Mouse (Mus musculus) granulocyte monocyte progenitor cell, adult 5-6 weeks (primary cell): ENCODE data around the gene Neurog2. TPM values are rescaled to one million over a fixed set of nuclear protein-coding genes. Genes with fewer than 3 reads are reported as not detected.

ENCODE experiments used
- ATAC-seq: replicated peaks from 2 replicates; pipeline ENCODE4 v1.8.0; 2016; ENCODE audit warnings: mild to moderate bottlenecking, moderate TSS enrichment, inconsistent platforms; ENCODE audit not compliant: poor library complexity, severe bottlenecking
- total RNA-seq, 2 experiments: library from RNA; stranded (forward) in 1 of 2; stranded (reverse) in 1 of 2; fragments of 200-712, 200-1000 nt in 1 of 2; fragments of >200 nt in 1 of 2; fragmentation: Nextera tagmentation in 1 of 2; gene quantifications; 2 replicates each; pipeline ENCODE4 v1.2.3; 2014 to 2017

Gene Neurog2
- total RNA-seq, 2 experiments from 2014 or later = not detected

DNA sequence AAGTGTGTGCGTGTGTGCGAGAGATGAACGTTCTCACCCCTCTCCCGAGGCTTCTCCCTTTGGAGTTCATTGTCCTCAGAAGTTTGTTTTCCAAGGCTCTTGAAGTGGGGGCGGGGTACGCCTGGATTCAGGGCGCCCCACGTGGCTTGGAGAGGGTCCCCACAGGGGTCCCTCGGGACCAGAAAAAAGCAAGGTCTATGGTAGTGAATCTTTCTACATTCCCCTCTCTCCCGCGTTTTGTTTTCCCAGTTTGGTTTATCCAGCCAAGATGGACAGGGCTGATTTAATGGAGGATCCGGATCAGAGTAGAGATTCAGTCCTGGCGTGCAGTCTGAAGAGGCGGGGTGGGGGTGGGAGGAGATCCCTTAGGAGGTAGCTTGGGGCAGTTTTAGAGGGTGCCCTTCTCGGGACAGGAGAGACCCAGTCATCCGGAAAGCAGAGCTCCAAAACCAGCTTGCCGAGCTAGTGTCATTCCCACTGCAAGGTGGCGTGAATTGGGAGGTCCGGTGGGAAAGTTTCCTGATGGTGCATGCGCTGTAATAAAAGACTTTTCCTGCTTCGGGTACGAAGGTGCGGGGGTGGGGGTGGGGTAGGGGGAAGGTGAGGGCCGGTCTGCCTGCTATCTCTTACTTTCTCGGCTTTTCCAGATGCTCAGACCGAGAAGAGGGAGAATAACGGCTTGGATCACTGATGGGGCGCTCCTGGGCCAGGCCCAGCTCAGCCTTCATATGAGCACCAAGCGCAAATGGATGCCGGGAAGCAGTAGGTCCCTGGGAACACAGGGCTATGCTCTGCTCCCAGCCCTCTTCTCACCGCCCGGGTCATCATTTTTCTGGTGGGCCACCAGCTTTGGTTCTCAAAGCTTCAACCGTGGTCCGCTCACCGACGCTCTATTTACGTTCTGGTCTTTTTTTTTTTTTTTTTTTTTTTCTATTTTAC, 8.1 kb downstream of the Neurog2 start:
- no peak for ATAC-seq

DNA sequence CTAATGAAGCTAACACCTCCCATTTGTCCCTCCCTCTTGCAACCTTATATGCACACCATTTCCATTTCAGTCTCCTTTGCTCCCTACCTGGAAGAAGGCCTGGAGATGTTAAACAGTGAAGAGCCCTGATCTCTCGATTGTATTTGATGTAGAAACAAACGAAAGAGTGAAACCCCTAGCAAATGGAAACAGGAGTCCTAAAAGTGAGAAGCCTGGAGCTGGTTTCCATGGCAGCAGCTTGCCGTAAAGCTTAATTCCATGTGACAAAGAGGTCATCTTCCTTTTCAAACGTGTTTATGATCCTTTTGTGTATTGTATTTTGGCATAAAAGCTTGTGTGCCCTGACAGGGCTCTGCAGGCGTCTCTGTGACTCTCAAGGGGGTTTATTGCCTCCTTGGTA, 9.3 kb downstream of the Neurog2 start:
- no peak for ATAC-seq

DNA sequence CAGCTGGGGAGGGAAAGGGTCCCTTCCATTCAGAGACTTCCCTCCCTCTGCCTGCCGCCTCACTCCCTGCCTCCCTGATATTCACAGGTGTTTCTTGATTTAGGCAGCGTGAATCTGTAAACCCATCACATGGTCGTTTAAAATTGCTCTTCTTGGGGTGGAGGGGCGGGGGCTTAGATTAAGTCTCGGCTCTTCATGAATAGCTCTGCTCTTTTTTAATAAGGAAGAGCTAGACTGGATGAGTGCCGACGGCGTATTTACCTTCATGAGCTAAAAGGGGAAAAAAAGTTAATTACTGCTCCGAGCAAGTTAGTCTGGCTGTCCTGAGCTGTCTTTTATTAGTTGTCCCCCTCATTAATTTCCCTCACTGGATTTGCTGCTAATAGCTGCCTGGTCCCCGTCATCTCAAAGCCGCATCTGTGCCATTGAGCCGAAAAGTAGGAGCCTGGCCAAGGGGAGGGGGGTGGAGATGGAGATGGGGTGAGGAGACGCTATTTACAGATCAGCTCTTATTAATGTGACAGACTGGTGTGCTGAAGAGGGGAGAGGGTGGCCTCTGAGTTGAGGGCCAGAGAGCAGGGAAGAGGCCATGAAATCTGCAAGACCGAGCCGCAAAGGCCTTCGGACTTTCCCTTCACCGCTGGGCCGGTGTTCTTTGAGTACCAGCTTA, 13.4 kb downstream of the Neurog2 start:
- ATAC-seq = no peak

DNA sequence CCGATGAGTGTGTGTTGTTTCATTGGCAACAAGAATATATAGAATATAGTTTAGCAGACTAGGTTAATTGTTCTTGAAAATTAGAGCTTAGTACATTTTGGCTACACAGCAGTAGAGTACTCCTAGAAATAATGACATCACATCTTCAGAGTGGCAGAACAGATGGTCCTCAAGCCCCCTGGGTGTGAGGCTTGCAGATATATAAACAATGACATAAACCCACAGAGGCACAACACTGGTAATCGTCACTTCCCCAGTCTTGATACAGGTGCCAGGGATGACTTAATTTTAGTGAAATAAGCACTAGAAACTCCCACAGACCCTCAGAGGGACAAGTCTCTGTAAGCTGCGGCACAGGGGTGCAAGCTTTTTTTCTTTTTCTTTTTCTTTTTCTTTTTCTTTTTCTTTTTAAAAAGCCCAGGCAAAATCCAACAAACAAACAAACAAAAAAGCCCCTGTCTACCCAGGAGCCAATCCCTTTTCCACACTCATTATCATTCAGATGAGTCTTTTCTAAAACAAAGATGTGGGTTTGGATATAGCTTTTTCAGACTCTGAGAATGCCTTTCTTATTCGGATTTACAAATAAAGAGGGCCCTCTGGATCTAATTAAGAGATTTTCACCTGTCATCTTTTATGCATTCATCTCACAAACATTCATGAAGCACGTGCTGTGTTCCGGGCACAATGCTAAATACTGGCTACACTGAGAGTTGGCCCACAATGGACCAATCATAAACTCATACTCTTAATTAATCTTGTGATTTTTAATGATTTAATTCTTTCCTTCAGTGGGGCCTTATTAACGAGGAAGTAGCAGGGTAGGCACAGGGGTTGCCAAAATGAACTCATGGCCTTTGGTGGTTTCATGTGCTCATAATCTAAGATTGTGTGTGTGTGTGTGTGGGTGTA, 19.1 kb downstream of the Neurog2 start:
- ATAC-seq = no peak

DNA sequence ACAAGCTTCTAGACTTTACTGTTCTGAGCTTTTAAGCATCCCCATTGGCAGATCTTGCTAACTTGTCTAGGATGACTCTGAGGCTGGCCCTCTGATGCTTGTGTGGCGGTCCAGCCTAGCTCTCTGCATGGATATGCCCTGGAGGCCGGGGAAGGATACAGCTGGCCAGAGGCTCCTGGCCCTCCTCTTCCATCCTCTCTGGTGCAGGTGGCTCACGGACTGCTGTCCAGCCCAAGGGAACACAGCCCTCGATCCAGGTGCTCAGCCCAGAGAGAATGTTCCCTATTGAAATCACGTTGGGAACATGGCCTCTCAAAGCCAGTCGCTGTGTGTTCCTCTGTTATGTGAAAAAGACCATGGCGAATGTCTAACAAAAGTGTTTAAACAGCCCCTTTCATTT, 27.8 kb downstream of the Neurog2 start:
- no peak for ATAC-seq

DNA sequence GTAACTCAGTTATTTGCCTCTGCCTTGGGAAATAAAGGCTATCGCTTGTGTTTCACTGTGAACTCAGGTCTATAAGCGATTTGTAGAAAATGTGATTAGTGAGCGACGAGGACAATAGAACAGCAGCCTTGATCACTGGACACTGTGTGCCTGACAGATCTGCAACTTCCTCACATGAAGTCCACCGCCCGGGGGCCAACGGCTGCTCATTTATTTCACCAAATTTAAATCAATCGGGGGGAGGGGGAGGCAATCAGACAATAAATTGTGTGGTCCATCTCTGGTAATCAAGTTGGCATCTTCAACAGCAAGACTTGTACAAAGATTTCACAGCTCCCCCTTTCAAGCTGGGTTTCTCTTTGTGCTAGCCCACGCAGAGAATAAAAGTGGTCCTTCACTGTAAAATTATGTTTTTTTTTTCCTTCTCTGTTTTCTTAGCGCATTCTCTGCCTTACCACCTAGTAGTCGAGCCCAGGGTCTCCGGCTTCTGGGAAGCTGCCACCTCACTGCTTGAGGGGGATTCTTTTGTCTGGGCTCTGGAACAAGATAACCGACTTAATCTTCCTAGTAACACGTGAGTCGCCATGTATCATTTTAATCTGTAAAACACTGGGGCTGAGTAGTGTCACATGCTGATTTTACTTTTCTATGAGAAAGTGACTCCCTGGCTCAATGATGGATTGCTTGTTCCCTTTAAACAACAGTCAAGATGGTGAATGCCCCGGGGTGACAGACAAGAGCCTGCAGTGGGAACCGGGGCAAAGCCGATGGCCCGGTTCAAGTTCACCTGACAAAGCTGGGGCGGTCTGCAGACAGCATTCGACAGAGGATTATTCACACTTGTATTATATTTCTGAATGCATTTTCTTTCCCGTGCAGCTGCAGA, 29.0 kb downstream of the Neurog2 start:
- no peak for ATAC-seq

DNA sequence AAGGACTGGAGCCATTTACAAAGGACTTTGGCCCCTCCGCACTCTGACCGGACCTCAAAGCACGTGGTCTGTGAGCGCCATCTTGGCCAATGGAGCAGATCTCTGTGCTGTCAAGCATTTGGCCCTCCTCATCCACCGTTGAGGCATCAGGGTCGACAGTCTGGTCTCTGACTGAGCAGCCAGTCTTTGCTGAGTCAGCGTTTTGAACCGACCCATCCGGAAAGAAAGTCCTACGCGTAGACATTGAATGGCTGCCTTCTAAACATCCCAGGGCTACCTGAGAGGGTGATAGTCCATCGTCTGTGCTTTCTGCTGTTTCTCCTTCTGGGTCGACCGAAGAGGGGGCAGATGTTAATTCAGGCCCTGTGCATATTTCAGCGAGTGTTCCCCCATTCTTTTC, 46.8 kb downstream of the Neurog2 start:
- ATAC-seq = no peak

Other genes starting within 250 kb of the Neurog2 start
- gene Ank2, start 133.8 kb upstream of the Neurog2 start, total RNA-seq (2014; fragmentation: Nextera tagmentation) = 0.45 and 0.73 TPM in 2 replicates
- gene Ank2, start 133.8 kb upstream of the Neurog2 start, total RNA-seq (2017) = 0.26 TPM in 1 of 2 replicates, not detected in the other
- gene Larp7, start 79.8 kb upstream of the Neurog2 start, total RNA-seq (2014; fragmentation: Nextera tagmentation) = 55.2 and 76.0 TPM in 2 replicates
- 106 and 126 TPM in 2 replicates for gene Larp7, start 79.8 kb upstream of the Neurog2 start, total RNA-seq (2017)
- 26.1 and 30.8 TPM in 2 replicates for gene Zgrf1, start 79.6 kb upstream of the Neurog2 start, total RNA-seq (2014; fragmentation: Nextera tagmentation)
- gene Zgrf1, start 79.6 kb upstream of the Neurog2 start, total RNA-seq (2017) = 23.1 and 30.6 TPM in 2 replicates
- 10.5 and 16.1 TPM in 2 replicates for gene Alpk1, start 147.4 kb downstream of the Neurog2 start, total RNA-seq (2014; fragmentation: Nextera tagmentation)
- gene Alpk1, start 147.4 kb downstream of the Neurog2 start, total RNA-seq (2017) = 14.9 and 19.7 TPM in 2 replicates
- gene Tifa, start 156.7 kb downstream of the Neurog2 start, total RNA-seq (2014; fragmentation: Nextera tagmentation) = 49.4 and 52.3 TPM in 2 replicates
- 51.3 and 53.6 TPM in 2 replicates for gene Tifa, start 156.7 kb downstream of the Neurog2 start, total RNA-seq (2017)
- 56.0 and 88.6 TPM in 2 replicates for gene Ap1ar, start 204.4 kb downstream of the Neurog2 start, total RNA-seq (2014; fragmentation: Nextera tagmentation)
- 57.4 and 59.7 TPM in 2 replicates for gene Ap1ar, start 204.4 kb downstream of the Neurog2 start, total RNA-seq (2017)